Mouse (Mus musculus) neural tube, embryonic 14.5 days (tissue): ENCODE results near the gene Tmem233. TPM values are rescaled to one million over a fixed set of nuclear protein-coding genes. Genes with fewer than 3 reads are reported as not detected.
A peak's percentile ranks its signal among the peaks of the same experiment; 100 is the strongest.

Experiments
- ATAC-seq: fragments of 200-750 bp; cut with Nextera tagmentation; 2 replicates; pipeline ENCODE4 v1.8.0; 2017; ENCODE audit warnings: low read depth, mild to moderate bottlenecking, moderate TSS enrichment, moderate library complexity
- H3K27ac ChIP-seq: fragments of 300-500 bp; sonication (generic); 2 replicates; pipeline ENCODE4 v1.5.1; 2014; ENCODE audit warnings: low read depth, mild to moderate bottlenecking, control low read depth, low read length, moderate library complexity, mixed read lengths
- H3K27me3 ChIP-seq: fragments of 300-500 bp; sonication (generic); 2 replicates; pipeline ENCODE4 v1.6.1; 2014; ENCODE audit warnings: low read length; ENCODE audit not compliant: control insufficient read depth, insufficient read depth
- H3K36me3 ChIP-seq: fragments of 300-500 bp; sonication (generic); 2 replicates; pipeline ENCODE4 v1.6.1; 2014; ENCODE audit warnings: low read length, mixed read lengths; ENCODE audit not compliant: control insufficient read depth, insufficient read depth
- H3K4me1 ChIP-seq: fragments of 300-500 bp; sonication (generic); 2 replicates; pipeline ENCODE4 v1.6.1; 2014; ENCODE audit warnings: low read length; ENCODE audit not compliant: control insufficient read depth, insufficient read depth
- H3K4me2 ChIP-seq: fragments of 300-500 bp; sonication (generic); 2 replicates; pipeline ENCODE4 v1.6.1; 2014; ENCODE audit warnings: mild to moderate bottlenecking, low read depth, low read length, control low read depth
- H3K4me3 ChIP-seq: fragments of 300-500 bp; sonication (generic); 2 replicates; pipeline ENCODE4 v1.5.1; 2014; ENCODE audit warnings: low read depth, low read length, control low read depth, mixed read lengths
- H3K9ac ChIP-seq: fragments of 300-500 bp; sonication (generic); replicated peaks from 2 replicates; pipeline ENCODE4 v1.6.1; 2014; ENCODE audit warnings: low read depth, mild to moderate bottlenecking, control low read depth, low read length, mixed read lengths
- H3K9me3 ChIP-seq: fragments of 300-500 bp; sonication (generic); 2 replicates; pipeline ENCODE4 v1.6.1; 2016; ENCODE audit warnings: low read length; ENCODE audit not compliant: control insufficient read depth
- WGBS: fragments of 180-500 bp; shearing (Covaris S2); extraction: QIAGEN DNeasy Blood & Tissue Kit; methylation state at CpG from one replicate; pipeline ENCODE4 v1.1.7; 2014; 5-methylcytosine and 5-hydroxymethylcytosine counted together
- polyA plus RNA-seq: library from polyadenylated mRNA; unstranded; fragments of >200 nt; fragmentation: Nextera tagmentation; extraction: Ambion mirVana; gene quantifications from 2 replicates; pipeline ENCODE4 v1.2.1, GENCODE M21; 2014

Tmem233 gene
- not detected in 2 replicates for polyA plus RNA-seq

DNA sequence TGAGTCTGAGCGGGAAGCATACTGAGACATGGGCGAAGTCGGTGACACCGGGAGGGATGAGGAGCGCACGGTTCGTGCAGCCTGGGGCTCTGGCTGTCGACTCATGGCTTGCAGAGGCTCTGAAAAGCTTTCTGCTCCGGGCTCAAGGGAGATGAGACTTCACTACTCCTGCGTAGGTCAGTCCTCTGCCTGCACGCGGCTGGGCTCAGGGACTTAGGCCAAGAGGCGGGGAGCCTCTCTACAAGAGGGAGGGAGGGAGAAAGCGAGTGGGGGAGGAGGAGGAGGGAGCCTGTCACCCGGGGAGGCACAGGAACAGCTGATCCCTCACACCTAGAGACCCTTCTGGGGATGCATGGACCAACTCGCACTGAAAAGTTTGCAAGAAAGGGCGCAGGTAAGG lies at the start of gene Tmem233:
Tmem233 (minus strand) TSS at position 164 of the 400 bp plus-strand sequence.
- no peak within 1 kb of the TSS for H3K9ac ChIP-seq
- no peak within 1 kb of the TSS for H3K4me3 ChIP-seq
- no peak within 1 kb of the TSS for H3K27ac ChIP-seq
- no peaks in the 10 kb centered on the region for H3K4me1 ChIP-seq
- ATAC-seq: no peak
- no peak within 1 kb of the TSS for H3K4me2 ChIP-seq
- H3K27me3 ChIP-seq: peaks cover 3% of the 10 kb centered on the region; the same call in 1 of the 2 replicates
- H3K9me3 ChIP-seq: no peaks in the 10 kb centered on the region
- no peaks in the 10 kb centered on the region for H3K36me3 ChIP-seq
- 12% methylated on average over 17 of the region's 17 CpGs for WGBS

DNA sequence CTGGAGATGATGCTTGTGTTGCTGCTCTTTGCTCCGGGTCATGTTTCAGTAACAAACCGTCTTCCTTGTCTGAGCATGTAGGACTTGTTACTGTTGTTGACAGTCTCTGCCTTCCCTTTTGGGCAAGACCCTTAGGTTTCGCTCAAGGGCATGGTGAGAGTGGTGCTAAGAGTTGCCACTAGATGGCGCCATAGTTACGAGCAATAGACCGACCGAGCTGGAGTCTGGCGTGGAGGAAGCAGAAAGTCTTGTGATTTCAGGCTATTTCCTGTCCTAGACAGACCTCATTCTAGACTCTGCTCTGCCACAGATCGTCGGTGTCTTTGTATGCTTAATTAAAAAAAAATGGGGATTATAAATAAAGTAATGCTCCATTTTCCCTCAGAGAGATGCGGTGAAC lies 40.3 kb upstream of the Tmem233 start:
- no peaks in the 10 kb centered on the region for H3K36me3 ChIP-seq
- no peaks in the 10 kb centered on the region for H3K27me3 ChIP-seq
- no peak overlapping the region for H3K9ac ChIP-seq
- no peak overlapping the region for H3K27ac ChIP-seq
- H3K9me3 ChIP-seq: no peaks in the 10 kb centered on the region
- H3K4me1 ChIP-seq: no peaks in the 10 kb centered on the region
- ATAC-seq: peak; percentile 58; the same call in 1 of the 2 replicates
- H3K4me2 ChIP-seq: no peak overlapping the region
- no peak overlapping the region for H3K4me3 ChIP-seq
- 12% methylated on average over 11 of the region's 11 CpGs for WGBS

DNA sequence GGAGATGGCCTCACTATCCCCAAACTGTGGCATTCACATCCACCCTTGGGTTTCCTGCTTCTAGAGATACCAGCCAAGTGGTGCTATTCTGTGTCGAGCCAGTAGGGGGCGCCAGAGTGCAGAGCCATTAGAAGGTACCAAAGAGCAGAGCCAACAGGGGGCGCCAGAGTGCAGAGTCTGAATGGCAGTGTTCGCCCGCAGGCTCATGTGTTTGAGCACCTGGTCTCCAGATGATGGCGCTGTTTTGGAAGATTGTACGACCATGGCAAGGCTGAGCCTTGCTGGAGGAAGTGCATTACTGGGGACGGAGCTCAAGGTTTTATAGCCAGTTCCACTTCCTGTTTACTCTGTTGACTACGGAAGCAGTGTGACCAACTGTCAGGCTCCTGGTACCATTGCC lies 33.5 kb upstream of the Tmem233 start:
- WGBS: 43% methylated on average over 9 of the region's 9 CpGs

DNA sequence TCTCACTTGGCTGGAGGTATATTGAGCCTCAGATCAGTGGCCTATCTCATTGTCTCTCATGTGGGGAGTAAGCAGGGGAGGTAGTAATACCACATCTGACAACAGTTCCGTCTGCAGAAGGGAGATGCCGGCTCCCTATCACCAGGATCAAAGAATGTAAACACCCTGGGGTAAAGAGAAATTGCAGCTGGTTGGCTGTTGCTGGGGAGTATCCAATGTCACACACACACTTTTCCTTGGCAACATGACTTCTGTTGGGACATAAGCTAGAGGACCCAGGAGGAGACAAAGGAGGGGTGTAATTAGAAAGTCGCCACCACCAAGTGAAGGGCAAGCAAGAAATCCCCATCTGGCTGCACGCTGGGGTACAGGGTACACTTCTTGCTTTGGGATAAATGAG lies 33.1 kb upstream of the Tmem233 start:
- no peaks in the 10 kb centered on the region for H3K27me3 ChIP-seq
- WGBS: 67% methylated on average over 4 of the region's 4 CpGs
- H3K27ac ChIP-seq: no peak overlapping the region
- no peaks in the 10 kb centered on the region for H3K9me3 ChIP-seq
- H3K4me3 ChIP-seq: no peak overlapping the region
- H3K36me3 ChIP-seq: no peaks in the 10 kb centered on the region
- ATAC-seq: no peak
- no peak overlapping the region for H3K4me2 ChIP-seq
- H3K4me1 ChIP-seq: no peaks in the 10 kb centered on the region
- no peak overlapping the region for H3K9ac ChIP-seq

More for the DNA sequence above, 33.5 kb upstream of the Tmem233 start:
- H3K4me2 ChIP-seq: no peak overlapping the region
- H3K4me3 ChIP-seq: no peak overlapping the region
- no peaks in the 10 kb centered on the region for H3K4me1 ChIP-seq
- H3K9me3 ChIP-seq: no peaks in the 10 kb centered on the region
- no peak overlapping the region for H3K27ac ChIP-seq
- no peaks in the 10 kb centered on the region for H3K27me3 ChIP-seq
- no peak for ATAC-seq
- no peak overlapping the region for H3K9ac ChIP-seq
- H3K36me3 ChIP-seq: no peaks in the 10 kb centered on the region

DNA sequence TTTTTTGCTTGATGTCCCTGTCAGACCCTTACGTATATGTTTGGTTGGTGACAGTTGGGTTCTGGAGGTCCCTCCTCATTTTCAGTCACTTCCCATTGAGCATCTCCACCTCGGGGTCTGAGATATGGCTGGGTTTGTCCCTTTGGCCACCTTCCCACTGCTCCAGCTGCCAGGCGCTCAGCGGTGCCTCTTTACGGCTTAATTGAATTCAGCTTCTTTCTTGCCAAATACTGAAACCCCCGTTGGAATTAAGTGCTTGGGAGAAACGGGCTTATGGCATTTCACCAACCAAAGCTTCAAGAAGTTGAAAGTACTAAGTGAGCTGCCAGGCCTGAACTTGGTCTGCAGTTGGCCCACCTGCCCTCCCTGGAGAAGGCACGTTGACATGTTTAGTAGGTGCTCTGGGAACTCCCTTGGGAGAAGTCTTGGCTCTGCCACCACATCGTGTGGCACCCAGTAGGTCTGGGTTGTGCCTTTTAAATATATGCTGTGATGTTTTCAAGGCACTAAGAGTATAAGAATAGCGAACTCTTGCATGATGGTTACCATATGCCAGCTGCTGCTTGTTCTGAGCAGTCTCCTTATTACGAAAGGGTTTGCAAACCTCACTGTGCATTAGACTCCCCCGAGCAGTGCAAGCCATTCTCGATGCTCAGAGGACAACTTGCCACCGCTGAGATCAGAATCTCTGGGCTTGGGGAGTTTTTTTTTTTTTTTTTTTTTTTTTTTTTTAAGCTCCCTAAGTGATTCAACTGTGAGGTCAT lies 32.2 kb upstream of the Tmem233 start:
- no peaks in the 10 kb centered on the region for H3K36me3 ChIP-seq
- no peaks in the 10 kb centered on the region for H3K9me3 ChIP-seq
- ATAC-seq: no peak
- H3K27me3 ChIP-seq: no peaks in the 10 kb centered on the region
- H3K4me3 ChIP-seq: no peak overlapping the region
- no peak overlapping the region for H3K9ac ChIP-seq
- no peak overlapping the region for H3K4me2 ChIP-seq
- H3K4me1 ChIP-seq: no peaks in the 10 kb centered on the region
- no peak overlapping the region for H3K27ac ChIP-seq
- 59% methylated on average over 14 of the region's 14 CpGs for WGBS

DNA sequence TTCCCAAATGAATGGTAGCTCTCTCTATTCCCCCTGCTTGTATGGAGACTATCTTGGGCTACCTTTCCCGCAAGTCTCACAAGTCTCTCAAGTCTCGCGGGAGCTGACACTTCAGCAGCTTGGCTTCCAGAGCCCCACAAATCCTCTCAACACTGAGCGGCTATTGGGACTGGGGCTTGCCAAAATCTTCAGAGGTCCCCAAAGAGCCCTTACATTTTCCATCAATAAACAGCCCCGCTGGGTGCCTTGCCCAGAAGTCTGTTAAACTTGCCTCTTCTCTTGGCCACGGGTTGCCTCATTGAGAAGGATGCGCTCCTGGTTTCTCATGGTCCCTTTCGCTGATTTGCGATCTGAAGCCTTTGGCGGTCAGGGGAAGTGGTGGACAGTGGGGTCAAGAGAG lies 25.6 kb upstream of the Tmem233 start:
- H3K9ac ChIP-seq: no peak overlapping the region
- WGBS: 92% methylated on average over 10 of the region's 10 CpGs
- H3K4me3 ChIP-seq: no peak overlapping the region
- no peak for ATAC-seq
- no peak overlapping the region for H3K27ac ChIP-seq
- no peaks in the 10 kb centered on the region for H3K36me3 ChIP-seq
- no peaks in the 10 kb centered on the region for H3K9me3 ChIP-seq
- no peak overlapping the region for H3K4me2 ChIP-seq
- no peaks in the 10 kb centered on the region for H3K27me3 ChIP-seq
- no peaks in the 10 kb centered on the region for H3K4me1 ChIP-seq

DNA sequence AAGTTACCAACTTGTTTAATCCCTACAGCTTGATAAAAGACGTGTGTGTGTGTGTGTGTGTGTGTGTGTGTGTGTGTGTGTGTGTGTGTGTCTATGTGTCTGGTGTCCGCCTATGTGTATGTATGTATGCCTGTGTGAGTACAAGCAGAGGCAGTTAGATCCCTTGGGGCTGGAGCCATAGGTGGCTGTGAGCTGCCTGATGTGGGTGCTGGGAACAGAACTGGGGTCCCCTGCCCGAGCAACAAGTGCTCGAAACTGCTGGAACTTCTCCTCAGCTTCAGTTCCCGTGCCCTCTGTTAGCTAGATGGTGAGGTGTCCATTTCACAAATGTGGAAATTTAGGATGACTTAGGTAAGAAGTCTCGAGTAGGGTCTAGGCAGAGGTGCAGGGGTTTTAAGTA lies 1.2 kb upstream of the Tmem233 start:
- Histone ChIP-seq H3K27me3 (peaks cover 3% of the 10 kb centered on the region; the same call in 1 of the 2 replicates), H3K9ac (no peak overlapping the region), H3K9me3 (no peaks in the 10 kb centered on the region), H3K36me3 (no peaks in the 10 kb centered on the region), H3K4me3 (no peak overlapping the region), H3K4me2 (no peak overlapping the region), H3K4me1 (no peaks in the 10 kb centered on the region), H3K27ac (no peak overlapping the region)
- no peak for ATAC-seq
- 92% methylated on average over 6 of the region's 6 CpGs for WGBS

DNA sequence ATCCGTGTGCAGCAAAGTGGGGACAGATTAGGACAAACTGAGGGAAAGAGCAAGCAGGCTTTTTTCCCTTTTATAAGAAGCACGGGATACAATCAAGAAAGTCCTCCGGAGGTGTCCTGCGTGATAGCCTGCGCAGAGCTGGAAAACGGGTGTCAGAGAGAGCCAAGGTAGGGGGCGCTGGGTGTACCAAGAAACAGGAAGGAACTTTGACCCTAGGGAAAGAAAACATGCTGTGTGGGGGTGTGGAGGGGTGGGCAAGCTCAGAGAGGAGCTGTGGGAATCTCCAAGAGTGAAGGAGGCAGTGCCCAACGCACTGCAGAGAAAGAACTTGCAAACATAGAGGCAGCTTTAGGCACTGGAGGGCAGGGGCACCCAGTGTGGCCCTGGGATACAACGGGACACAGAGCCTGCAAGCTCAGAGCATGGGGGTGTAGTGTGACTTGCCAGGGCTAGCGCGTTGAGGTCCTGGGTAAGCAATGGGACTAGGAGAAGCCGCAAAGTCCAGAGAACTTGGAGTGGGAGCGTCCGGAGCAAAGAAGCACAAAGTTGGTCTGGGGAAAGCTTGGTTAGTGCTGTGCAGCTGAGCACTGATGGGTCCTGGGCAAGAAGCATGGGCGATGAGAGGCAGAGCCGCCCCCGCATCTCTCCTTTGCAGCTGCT lies 673 bp downstream of the Tmem233 start:
- H3K4me3 ChIP-seq: no peak overlapping the region
- no peak overlapping the region for H3K9ac ChIP-seq
- no peak overlapping the region for H3K4me2 ChIP-seq
- peaks cover 3% of the 10 kb centered on the region; the same call in 1 of the 2 replicates for H3K27me3 ChIP-seq
- H3K9me3 ChIP-seq: no peaks in the 10 kb centered on the region
- H3K27ac ChIP-seq: no peak overlapping the region
- no peaks in the 10 kb centered on the region for H3K4me1 ChIP-seq
- H3K36me3 ChIP-seq: no peaks in the 10 kb centered on the region
- 36% methylated on average over 17 of the region's 17 CpGs for WGBS
- ATAC-seq: no peak

DNA sequence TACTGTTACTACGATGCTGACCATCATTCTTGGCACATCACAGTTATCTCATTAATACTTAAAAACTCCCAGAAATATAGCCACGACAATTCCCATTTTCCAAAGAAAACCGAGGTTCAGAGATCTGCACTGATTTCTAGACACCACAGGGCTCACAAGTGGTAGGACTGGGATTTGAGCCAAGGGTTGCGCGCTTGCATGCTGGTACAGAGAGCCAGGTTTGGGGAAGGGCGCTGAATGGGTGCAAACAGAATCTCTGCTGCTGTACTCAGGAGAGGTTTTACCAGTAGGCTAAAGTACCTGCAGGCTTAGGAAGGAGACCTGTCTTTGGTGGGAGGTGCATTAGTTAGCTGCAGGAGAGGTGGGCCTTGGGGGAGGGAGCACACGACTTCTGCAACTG lies 1.4 kb downstream of the Tmem233 start:
- H3K27ac ChIP-seq: no peak overlapping the region
- ATAC-seq: no peak
- H3K4me2 ChIP-seq: no peak overlapping the region
- no peaks in the 10 kb centered on the region for H3K4me1 ChIP-seq
- no peak overlapping the region for H3K9ac ChIP-seq
- H3K4me3 ChIP-seq: no peak overlapping the region
- no peaks in the 10 kb centered on the region for H3K9me3 ChIP-seq
- peaks cover 3% of the 10 kb centered on the region; the same call in 1 of the 2 replicates for H3K27me3 ChIP-seq
- no peaks in the 10 kb centered on the region for H3K36me3 ChIP-seq
- 81% methylated on average over 7 of the region's 7 CpGs for WGBS
